Mouse (Mus musculus) right cerebral cortex, postnatal 36 days (tissue): ENCODE measurements at regions not wholly inside any gene's neighbourhood (a gene's known extent, or its start where the extent isn't known, plus 50 kb on each side); places are given as distances from the start of the nearest gene placed in this dataset.
"Not testable (repeated sequence)": the region's sequence is repeated elsewhere in the genome, so short reads cannot be mapped to it uniquely, and the experiment has no call there.

Source experiments
- DNase-seq, 2 experiments: peaks; one replicate each; pipeline ENCODE4 v3.0.0; 2022; ENCODE audit warnings: low spot score in 2 of 2, mixed read lengths in 1 of 2

DNA sequence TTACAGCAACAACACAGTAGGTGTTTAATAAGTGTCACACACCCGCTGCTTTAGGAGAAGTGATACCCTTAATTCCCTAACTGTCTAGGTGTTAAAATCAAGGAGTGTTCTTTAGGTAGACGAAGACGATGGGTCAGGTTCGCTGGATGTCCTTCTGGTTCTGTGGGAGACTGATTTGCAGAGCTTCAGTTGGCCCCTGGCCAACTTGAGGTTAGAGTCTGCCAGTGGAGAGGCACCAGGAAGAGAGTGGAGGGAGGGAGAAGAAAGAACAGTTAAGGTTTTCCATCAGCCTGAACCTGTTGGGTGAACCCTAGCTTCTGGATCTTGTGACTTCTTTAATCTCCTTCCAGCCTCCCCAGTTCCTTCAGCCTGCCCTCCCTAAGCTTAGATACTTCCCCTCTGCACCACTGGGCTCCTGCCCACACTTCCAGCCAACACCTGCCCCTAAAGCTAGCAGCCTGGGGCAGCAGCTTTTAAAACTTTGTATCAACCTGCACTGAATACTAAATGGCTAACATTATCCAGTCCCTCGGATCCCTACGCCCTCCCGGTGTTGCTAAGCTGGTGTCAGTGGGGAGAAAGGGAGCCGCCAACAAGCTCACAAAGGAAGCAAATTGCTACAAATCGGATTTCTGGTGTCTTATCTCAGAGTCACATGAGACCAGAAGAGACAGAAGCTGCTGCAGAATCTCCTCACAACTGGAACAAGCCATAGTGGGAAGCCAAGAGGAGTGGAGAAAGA lies 62.1 kb upstream of the Adgrl1 start:
- DNase-seq = no peak

DNA sequence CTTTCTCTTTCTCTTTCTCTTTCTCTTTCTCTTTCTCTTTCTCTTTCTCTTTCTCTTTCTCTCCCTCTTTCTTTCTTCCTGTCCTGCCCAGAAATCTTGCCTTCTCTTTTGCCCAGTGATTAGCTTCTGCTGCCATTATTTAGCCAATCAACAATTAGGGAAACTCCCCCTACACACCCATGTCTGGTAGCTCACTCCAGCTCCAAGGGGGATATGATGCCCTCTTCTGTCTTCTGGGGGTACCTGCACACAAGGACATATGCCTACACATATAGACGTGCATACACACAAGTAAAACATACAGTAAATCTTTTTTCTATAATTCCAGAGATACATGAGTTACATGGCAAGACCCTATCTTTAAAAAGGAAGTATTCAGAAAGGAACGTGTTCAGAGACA lies 70.1 kb upstream of the Adgrl1 start:
- DNase-seq = no peak

DNA sequence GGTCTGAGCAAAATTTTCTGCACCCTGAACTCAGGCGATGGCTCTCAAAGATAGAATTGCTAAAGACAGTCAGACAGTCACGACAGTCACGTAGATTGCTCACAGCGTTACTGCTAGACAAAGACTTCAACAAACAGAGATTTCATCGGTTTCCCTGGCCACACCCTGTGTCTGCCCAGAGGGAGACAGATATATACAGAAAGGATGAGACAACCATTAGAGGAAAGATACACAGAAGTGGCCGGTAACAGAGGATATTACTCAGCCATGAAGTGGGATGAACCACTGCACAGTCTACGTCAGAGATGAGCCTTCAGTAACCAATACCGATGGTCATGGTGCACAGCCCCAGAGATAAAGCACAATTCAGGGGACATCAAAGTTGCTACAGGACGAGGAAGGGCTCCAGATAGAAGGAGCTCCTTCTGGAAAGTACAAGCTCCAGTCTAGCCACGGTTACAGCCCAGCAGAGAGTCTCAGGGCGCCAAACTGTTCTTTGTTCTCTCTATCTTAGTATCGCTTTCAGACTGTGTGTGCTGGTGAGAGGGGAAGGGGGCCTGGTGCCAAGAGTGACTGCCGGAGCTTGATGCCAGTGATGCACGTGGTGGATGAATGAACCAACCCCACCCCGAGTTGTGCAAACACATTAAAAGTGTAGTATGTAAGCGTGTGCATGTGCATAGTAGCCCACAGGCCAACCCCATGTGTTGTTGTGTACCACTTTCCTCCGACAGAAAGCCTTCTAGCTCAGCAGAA lies 74.8 kb upstream of the Adgrl1 start:
- DNase-seq = no peak

DNA sequence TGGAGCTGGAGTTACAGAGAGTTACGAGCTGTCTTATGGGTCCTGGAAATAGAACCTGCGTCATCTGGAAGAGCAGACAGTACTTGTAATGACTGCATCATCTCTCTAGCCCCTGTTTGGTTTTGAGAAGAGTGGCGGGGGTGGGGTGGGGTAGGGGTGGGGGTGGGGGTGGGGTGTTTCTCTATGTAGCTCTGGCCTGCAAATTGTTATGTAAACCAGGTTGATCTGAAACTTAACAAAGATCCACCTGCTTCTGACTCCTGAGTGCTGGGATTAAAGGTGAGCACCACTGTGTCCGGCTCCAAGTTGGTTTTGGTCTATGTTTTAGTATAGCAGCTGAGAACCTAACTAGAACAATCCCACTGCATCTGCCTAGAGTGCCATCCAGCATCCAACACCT lies 78.0 kb upstream of the Adgre5 start:
- DNase-seq = no peak

DNA sequence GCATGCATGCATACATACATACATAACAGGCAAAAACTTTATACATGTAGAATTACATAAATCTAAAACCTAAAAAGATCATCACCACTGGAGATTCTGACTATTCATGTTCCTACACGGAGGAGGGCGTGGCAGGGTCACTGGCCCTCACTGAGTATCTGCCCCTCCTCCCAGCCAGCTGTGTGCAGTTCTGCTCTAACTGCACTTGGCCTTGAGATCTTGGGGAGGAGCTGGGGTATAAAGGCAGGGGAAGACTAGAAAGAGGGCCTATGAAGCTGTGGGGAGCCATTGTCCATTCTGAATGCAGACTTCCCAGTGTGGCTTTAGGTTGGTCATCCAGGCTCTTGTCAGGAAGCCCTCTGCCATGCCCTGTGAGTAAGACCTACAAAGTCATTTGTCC lies 69.5 kb upstream of the Adgre5 start:
- DNase-seq = no peak

DNA sequence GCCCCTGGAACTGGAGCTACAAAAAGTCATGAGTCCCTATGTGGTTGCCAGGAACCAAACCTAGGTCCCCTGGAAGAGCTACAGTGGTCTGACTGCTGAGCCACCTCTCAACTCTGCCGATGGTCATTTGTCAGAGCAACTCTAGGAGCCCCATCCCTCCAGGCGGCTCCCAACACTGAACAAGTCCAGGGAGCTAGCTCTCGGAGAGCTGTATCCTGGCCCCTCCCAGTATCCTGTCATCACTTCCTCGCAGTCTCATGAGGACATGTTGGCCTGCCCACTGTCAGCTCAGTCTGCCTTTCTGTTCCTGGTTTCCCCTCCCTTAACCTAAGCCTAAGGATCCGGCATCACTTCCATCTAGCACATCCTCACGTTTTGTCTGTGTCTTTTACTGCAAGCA lies 64.5 kb upstream of the Adgre5 start:
- DNase-seq = no peak

DNA sequence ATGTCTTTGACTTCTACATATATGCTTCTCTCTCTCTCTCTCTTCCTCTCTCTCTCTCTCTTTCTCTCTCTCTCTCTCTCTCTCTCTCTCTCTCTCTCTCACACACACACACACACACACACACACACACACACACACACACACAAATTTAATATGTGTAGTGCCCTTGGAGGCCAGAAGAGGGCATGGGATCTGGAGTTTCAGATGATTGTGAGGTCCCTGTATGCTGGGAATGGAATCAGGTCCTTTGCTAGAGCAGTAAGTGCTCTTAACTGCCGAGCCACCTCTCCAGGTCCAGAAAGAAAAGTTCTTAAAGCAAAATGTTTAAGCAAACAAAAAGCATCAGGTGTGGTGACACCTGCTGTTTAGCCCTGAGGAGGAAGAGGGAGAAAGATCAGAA lies 62.2 kb upstream of the Adgre5 start:
- not testable (repeated sequence) for DNase-seq

DNA sequence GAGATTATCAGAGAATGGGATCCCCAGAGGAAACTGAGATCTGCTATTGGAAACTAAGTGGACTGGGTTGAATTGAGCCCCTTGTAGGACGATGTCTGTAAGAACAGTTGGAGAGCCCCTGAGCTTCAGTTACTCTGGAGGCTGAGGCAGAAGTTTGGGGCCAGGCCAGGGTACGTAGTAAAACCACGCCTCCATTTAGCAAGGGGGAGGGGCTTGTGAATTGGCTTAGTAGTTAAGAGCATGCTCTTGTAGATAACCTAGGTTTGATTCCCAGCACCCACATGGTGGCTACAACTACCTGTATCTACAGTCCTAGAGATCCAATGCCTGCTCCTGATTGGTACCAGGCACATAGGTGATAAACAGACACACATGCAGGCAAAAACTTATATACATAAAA lies 61.4 kb upstream of the Adgre5 start:
- DNase-seq = no peak

DNA sequence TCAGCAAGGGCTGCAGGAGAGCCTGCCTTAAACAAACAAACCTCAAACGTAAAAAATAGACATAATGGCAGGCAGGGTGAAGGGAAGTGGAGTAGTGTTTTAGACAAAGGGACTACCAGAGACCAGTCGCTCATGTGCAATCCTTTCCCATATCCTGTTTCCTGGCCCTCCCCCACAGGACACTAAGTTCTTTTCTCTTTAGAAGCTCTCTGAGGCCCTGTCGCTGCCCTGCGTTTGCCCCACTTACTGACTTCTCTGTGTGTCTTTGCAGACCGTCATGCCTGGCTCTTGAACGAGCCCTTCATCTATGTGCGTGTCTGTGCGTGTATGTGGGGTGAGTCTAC lies 58.5 kb upstream of the Adgre5 start:
- DNase-seq = no peak

DNA sequence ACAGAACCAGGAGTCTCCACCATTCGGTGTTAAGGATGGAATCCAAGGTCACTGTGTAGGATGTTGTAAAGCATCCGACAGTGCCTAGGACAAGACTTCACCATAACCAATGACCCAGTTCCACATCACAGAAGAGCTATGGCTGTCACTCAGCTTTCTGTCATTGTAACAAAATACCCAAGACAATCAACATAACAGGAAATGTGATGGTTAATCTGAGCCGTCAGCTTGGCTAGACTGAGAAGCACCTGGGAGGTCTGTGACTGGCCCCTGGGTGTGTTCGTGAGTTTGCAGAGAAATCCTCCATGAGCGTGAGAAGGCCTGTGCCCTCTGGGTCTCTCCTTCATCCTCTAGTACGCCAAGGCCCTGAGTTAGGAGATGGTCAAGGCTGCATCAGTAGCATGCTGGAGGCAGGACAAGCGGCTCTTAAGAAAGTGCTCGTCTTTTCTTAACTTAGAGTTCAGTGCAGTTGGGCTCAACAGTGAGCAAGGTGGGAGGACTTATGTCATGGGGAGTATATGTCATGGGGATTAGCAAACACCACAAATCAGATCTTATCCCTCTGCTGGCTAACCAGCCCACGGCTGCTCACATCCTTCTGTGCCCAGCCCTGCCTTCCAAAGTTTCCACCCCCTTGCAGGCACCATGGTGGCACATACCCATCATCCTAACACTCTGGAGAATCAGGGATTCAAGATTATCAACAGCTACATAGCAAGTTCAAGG lies 57.9 kb upstream of the Adgre5 start:
- no peak for DNase-seq

DNA sequence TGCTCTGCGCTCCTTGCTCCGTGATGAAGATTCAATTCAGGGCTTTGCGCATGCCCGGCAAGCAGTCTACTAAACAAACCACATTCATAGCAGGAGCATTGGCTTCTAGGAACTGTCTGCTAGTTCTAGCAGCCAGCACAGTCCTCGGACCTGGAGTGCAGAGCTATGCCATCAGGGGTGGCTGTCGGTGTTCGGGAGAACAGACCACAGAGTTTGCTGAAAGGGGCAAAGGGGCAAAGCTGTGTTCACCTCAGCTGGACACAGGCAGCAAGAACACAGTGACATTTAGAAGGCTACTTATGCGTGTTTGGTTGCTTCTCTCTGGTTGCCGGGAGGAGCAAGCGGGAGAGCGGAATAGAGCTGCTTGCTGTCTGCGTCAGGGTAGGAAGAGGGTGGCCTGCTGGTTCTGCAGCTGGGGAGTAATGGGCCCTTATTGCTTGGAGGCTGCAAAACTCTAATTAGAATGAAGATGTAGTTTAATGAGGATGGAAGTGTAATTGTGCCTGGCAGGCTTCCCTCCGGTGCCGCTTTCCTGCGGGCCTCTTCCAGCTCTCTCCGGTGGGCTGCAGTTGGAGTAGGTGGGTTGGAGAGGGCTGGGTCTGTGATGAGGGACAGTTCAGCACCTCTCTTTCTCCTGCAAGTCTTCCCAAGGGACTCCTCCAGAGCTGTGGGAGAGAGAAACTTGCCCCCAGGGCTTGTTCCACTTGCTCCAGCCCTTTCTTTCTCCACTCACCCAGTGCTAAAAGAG lies 52.5 kb upstream of the Adgre5 start:
- peak; percentile 12 to 13 for DNase-seq
